Mouse (Mus musculus) cerebellum, adult 2 months (tissue): Measurements from ENCODE around the gene Map1b.

Experiments used
- CTCF ChIP-seq: fragments of 200-500 bp; IDR thresholded peaks from 2 replicates; pipeline ENCODE4 v1.5.1; 2011; ENCODE audit warnings: low read depth, mild to moderate bottlenecking, control low read depth, low read length, moderate library complexity, borderline replicate concordance; ENCODE audit not compliant: insufficient read depth
- POLR2A ChIP-seq: fragments of 200-500 bp; IDR thresholded peaks from 2 replicates; pipeline ENCODE4 v1.6.1; 2011; ENCODE audit warnings: low read length, control low read depth, borderline replicate concordance; ENCODE audit not compliant: insufficient read depth

GRCm38 (mm10) chr13:99386341-99386740 is 130.0 kb downstream of the Map1b start:
- TF ChIP-seq POLR2A (no peak), CTCF (no peak)
